Mouse (Mus musculus) thymus, postnatal 25 days (tissue): ENCODE data around the gene Gar1.

ENCODE experiments used
- DNase-seq: peaks from one replicate; pipeline ENCODE4 v3.0.0; 2022

Gar1 gene

GRCm38 (mm10) chr3:129831035-129831568, at the start of gene Gar1:
Gene Gar1, minus strand, starts transcription at chr3:129831396.
- peak; percentile 93 for DNase-seq

GRCm38 (mm10) chr3:129879913-129880312, 48.7 kb upstream of the Gar1 start:
- DNase-seq: no peak

- DNase-seq: peak; percentile 26
Measured at GRCm38 (mm10) chr3:129879131-129879757, 48.0 kb upstream of the Gar1 start.

GRCm38 (mm10) chr3:129878405-129879021, 47.3 kb upstream of the Gar1 start, which contains the start of gene Pla2g12a:
Gene Pla2g12a, plus strand, starts transcription at chr3:129878606.
- peak; percentile 91 for DNase-seq

GRCm38 (mm10) chr3:129877327-129877726, 46.1 kb upstream of the Gar1 start:
- DNase-seq: no peak

GRCm38 (mm10) chr3:129863698-129864097, 32.5 kb upstream of the Gar1 start:
- DNase-seq: peak; percentile 52

GRCm38 (mm10) chr3:129862592-129862991, 31.4 kb upstream of the Gar1 start:
- DNase-seq: no peak

- DNase-seq: no peak
Measured at GRCm38 (mm10) chr3:129846846-129847245, 15.7 kb upstream of the Gar1 start.

- DNase-seq: no peak
Measured at GRCm38 (mm10) chr3:129845868-129846267, 14.7 kb upstream of the Gar1 start.

GRCm38 (mm10) chr3:129838017-129838416, 6.8 kb upstream of the Gar1 start:
- DNase-seq: no peak

- no peak for DNase-seq
Measured at GRCm38 (mm10) chr3:129836965-129837364, 5.8 kb upstream of the Gar1 start.

- no peak for DNase-seq
Measured at GRCm38 (mm10) chr3:129836051-129836697, 5.0 kb upstream of the Gar1 start.

- no peak for DNase-seq
Measured at GRCm38 (mm10) chr3:129835388-129835934, 4.3 kb upstream of the Gar1 start, which contains the start of gene Cfi. Gene Cfi, plus strand, starts transcription at chr3:129835884.

GRCm38 (mm10) chr3:129830626-129831025, 570 bp downstream of the Gar1 start:
- peak; percentile 61 for DNase-seq

GRCm38 (mm10) chr3:129827691-129828090, 3.5 kb downstream of the Gar1 start:
- DNase-seq: no peak

GRCm38 (mm10) chr3:129826691-129827090, 4.5 kb downstream of the Gar1 start:
- DNase-seq: no peak

GRCm38 (mm10) chr3:129824891-129825290, 6.3 kb downstream of the Gar1 start:
- DNase-seq: no peak

- no peak for DNase-seq
Measured at GRCm38 (mm10) chr3:129824146-129824545, 7.0 kb downstream of the Gar1 start.

- peak; percentile 5 for DNase-seq
Measured at GRCm38 (mm10) chr3:129823293-129823692, 7.9 kb downstream of the Gar1 start.

GRCm38 (mm10) chr3:129822206-129822775, 8.9 kb downstream of the Gar1 start, which contains the start of gene Rrh:
Gene Rrh, minus strand, starts transcription at chr3:129822587.
- no peak for DNase-seq

GRCm38 (mm10) chr3:129821736-129822135, 9.5 kb downstream of the Gar1 start:
- no peak for DNase-seq

- DNase-seq: no peak
Measured at GRCm38 (mm10) chr3:129820847-129821246, 10.3 kb downstream of the Gar1 start.

GRCm38 (mm10) chr3:129803765-129804164, 27.4 kb downstream of the Gar1 start, which contains the start of gene Lrit3:
Gene Lrit3, minus strand, starts transcription at chr3:129804030.
- no peak for DNase-seq
